Mouse (Mus musculus): Measurements from ENCODE around the gene Fam107b. TPM values are rescaled to one million over a fixed set of nuclear protein-coding genes. Genes with fewer than 3 reads are reported as not detected.
"Not testable (repeated sequence)": the region's sequence is repeated elsewhere in the genome, so short reads cannot be mapped to it uniquely, and the experiment has no call there.

Gene Fam107b
- polyA plus RNA-seq, 1 experiment, result 8.2 TPM

DNA sequence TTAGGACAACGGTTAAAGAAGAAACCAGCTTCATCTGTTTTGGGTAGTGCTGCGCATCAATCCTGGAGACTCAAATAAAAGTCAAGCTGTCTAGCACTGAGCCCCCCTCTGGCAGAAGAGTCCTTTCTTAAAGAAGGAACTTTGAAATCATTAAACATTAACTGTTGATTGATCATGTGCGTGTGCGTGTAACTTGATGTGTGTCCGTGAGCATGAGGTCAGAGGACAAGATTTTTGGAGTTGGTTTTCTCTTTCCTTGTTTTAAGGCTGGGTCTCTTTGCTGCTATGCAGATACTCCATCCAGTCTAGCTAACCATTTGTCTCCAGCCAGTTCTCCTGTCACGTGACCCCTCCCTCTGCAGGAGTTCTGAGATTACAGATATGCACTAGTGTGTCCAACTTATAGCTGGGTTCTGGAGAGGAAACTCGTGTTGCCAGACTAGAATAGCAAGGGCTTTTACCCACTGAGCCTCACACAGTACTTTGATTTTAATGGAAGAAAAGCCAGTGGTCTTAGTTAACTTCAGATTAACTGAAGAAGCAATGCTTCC lies 132.4 kb downstream of the Fam107b start:
- Histone ChIP-seq H3K27me3 (ENCODE audit: control insufficient read depth, insufficient read depth, low read length) (no peaks in the 10 kb centered on the region), H3K4me1 (ENCODE audit: control insufficient read depth, insufficient read depth, insufficient read length, low read length) (peaks cover 19% of the 10 kb centered on the region; the same call in 1 of the 2 replicates), H3K4me3 (ENCODE audit: low read depth, low read length) (no peak overlapping the region), H3K36me3 (ENCODE audit: control insufficient read depth, insufficient read depth, low read length) (no peaks in the 10 kb centered on the region), H3K27ac (ENCODE audit: insufficient read depth, low read depth, low read length) (no peak overlapping the region)
- 55% methylated on average over 7 of the region's 7 CpGs for WGBS
- TF ChIP-seq POLR2A (IDR thresholded peaks at IDR 0.05; ENCODE audit: low read depth, low read length) (no peak), CTCF (IDR thresholded peaks at IDR 0.05; ENCODE audit: extremely low read depth, insufficient read length, insufficient replicate concordance, low read depth, low read length) (no peak)

DNA sequence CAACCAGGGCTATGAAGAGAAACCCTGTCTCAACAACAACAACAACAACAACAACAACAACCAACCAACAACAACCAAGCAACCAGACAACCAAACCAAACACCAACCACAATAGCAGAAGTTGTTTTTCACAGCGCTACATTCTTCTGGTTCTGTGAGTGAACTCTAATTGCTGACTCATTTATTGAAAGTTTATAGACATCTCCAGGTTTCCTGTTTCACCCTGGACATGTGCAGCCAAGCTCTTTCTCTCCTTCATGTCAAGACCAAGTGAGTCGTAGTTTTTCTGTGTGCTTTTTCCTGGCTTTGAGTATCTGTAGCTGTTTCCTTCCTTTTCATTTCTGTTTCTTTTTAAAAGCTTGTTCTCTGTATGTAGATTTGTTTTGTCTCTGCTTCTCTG lies 133.5 kb downstream of the Fam107b start:
- Histone ChIP-seq H3K36me3 (ENCODE audit: control insufficient read depth, insufficient read depth, low read length) (no peaks in the 10 kb centered on the region), H3K4me1 (ENCODE audit: control insufficient read depth, insufficient read depth, insufficient read length, low read length) (peaks cover 19% of the 10 kb centered on the region; the same call in 1 of the 2 replicates), H3K27ac (ENCODE audit: insufficient read depth, low read depth, low read length) (no peak overlapping the region), H3K27me3 (ENCODE audit: control insufficient read depth, insufficient read depth, low read length) (no peaks in the 10 kb centered on the region), H3K4me3 (ENCODE audit: low read depth, low read length) (no peak overlapping the region)
- TF ChIP-seq CTCF (IDR thresholded peaks at IDR 0.05; ENCODE audit: extremely low read depth, insufficient read length, insufficient replicate concordance, low read depth, low read length), result no peak
- no peak for TF ChIP-seq POLR2A (IDR thresholded peaks at IDR 0.05; ENCODE audit: low read depth, low read length)
- WGBS, result 37% methylated on average over 2 of the region's 2 CpGs

DNA sequence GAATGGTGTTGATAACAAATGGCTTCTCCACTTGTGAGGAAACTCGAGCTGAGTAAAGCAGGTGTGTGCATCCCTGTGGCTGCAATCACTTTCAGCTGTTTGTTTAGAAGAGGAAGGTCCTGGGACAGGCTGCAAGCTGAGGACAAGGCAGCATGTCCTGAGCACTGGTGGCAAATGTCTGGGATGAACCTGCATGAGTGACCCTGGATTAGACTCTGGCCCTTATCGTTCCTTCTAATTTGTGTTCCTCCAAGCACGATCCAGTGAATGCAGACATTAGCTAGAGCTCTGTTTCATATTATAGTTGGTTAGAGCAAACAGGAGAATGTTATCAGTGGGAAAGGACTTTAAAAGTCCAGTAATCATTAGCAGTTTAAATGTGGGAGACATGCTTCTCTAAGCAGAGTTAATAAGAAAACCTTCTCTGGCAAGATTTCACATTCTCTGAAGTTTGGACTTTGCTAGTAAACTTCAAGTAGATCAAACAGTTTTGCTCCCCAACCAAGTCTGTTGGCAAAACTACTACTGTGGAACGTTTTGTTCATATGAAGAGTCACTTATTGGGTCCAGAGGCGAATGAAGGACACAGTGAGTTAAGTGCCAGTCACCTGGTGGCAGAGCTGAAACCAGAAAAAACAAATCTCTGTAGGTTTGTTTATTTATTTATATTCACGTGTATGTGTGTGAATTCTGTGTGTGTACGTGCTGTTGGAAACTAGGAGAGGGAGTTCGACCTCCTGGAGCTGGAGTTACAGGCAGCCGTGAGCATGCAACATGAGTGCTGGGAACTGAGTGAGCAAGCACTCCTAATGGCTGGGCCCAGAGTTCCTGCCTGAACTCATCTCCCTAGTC lies 134.2 kb downstream of the Fam107b start:
- H3K4me1 ChIP-seq (ENCODE audit: control insufficient read depth, insufficient read depth, insufficient read length, low read length), result peaks cover 19% of the 10 kb centered on the region; the same call in 1 of the 2 replicates
- no peaks in the 10 kb centered on the region for H3K27me3 ChIP-seq (ENCODE audit: control insufficient read depth, insufficient read depth, low read length)
- TF ChIP-seq CTCF (IDR thresholded peaks at IDR 0.05; ENCODE audit: extremely low read depth, insufficient read length, insufficient replicate concordance, low read depth, low read length), result no peak
- TF ChIP-seq POLR2A (IDR thresholded peaks at IDR 0.05; ENCODE audit: low read depth, low read length), result no peak
- 0 out of 2 replicates have a peak overlapping the region, but pooled peaks have one; percentile 7 for H3K27ac ChIP-seq (ENCODE audit: insufficient read depth, low read depth, low read length)
- H3K4me3 ChIP-seq (ENCODE audit: low read depth, low read length), result no peak overlapping the region
- 26% methylated on average over 9 of the region's 9 CpGs for WGBS
- no peaks in the 10 kb centered on the region for H3K36me3 ChIP-seq (ENCODE audit: control insufficient read depth, insufficient read depth, low read length)

DNA sequence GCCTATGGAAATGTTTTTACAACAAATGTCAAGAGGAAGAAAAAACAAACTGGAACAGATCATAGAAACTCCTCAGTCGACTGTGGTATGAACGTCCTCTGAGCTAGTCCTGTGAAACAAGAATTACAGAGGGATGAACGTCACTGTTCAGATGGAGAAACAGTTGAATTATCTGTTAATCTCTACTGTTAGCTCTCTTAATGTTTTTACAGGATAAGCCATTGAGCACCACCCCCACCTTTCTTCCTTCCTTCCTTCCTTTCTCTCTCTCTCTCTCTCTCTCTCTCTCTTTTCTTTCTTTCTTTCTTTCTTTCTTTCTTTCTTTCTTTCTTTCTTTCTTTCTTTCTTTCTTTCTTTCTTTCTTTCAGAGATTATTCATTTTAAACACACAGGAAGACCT lies 135.0 kb downstream of the Fam107b start:
- peaks cover 19% of the 10 kb centered on the region; the same call in 1 of the 2 replicates for H3K4me1 ChIP-seq (ENCODE audit: control insufficient read depth, insufficient read depth, insufficient read length, low read length)
- not testable (repeated sequence) for H3K4me3 ChIP-seq (ENCODE audit: low read depth, low read length); H3K27me3 ChIP-seq (ENCODE audit: control insufficient read depth, insufficient read depth, low read length); H3K27ac ChIP-seq (ENCODE audit: insufficient read depth, low read depth, low read length); H3K36me3 ChIP-seq (ENCODE audit: control insufficient read depth, insufficient read depth, low read length)
- WGBS, result 35% methylated on average over 3 of the region's 3 CpGs

DNA sequence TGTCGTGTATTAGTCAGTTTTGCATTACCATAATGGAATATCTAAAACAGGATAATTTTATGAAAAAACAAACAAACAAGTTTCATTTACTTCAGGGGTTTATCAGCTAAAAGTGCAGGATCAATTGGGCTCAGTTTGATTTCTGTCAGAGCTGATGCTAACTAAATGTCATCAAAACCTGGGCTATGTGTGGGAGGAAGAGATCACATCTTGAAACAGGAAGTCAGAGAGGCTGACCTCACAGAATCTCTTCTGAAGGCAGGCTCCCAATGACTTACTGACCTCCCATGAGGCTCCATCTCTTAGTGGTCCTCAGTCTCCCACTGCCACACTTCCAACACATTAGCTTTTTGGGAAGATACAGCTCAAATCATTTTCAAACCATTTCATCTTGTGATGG lies 136.9 kb downstream of the Fam107b start:
- no peak overlapping the region for H3K27ac ChIP-seq (ENCODE audit: insufficient read depth, low read depth, low read length)
- no peaks in the 10 kb centered on the region for H3K36me3 ChIP-seq (ENCODE audit: control insufficient read depth, insufficient read depth, low read length)
- H3K27me3 ChIP-seq (ENCODE audit: control insufficient read depth, insufficient read depth, low read length), result no peaks in the 10 kb centered on the region
- no peak overlapping the region for H3K4me3 ChIP-seq (ENCODE audit: low read depth, low read length)
- 87% methylated on average over 1 of the region's 1 CpGs for WGBS
- H3K4me1 ChIP-seq (ENCODE audit: control insufficient read depth, insufficient read depth, insufficient read length, low read length), result peaks cover 17% of the 10 kb centered on the region; the same call in 1 of the 2 replicates
- no peak for TF ChIP-seq CTCF (IDR thresholded peaks at IDR 0.05; ENCODE audit: extremely low read depth, insufficient read length, insufficient replicate concordance, low read depth, low read length)
- no peak for TF ChIP-seq POLR2A (IDR thresholded peaks at IDR 0.05; ENCODE audit: low read depth, low read length)

DNA sequence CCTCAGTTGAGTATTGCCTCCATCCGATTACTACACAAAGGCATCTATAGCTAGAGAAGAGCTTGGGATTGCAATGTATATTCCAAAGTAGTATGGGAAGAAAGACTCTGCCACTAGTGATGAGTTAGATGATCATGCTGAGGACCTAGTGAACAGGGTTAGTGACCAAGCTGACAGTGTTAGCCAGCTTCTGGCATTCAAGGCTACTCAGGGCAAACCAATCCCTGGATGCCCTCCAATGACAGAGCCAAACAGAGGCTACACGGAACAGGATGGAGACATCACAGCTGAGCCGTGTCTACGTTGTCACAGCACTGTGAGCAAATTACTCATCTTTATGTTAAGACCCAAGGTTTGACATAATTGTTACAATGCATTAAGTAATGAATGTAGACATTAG lies 138.3 kb downstream of the Fam107b start:
- Histone ChIP-seq H3K4me1 (ENCODE audit: control insufficient read depth, insufficient read depth, insufficient read length, low read length) (peaks cover 6% of the 10 kb centered on the region; the same call in 1 of the 2 replicates), H3K4me3 (ENCODE audit: low read depth, low read length) (no peak overlapping the region), H3K36me3 (ENCODE audit: control insufficient read depth, insufficient read depth, low read length) (no peaks in the 10 kb centered on the region), H3K27me3 (ENCODE audit: control insufficient read depth, insufficient read depth, low read length) (no peaks in the 10 kb centered on the region), H3K27ac (ENCODE audit: insufficient read depth, low read depth, low read length) (no peak overlapping the region)
- TF ChIP-seq CTCF (IDR thresholded peaks at IDR 0.05; ENCODE audit: extremely low read depth, insufficient read length, insufficient replicate concordance, low read depth, low read length), result no peak
- TF ChIP-seq POLR2A (IDR thresholded peaks at IDR 0.05; ENCODE audit: low read depth, low read length), result no peak
- 98% methylated on average over 4 of the region's 4 CpGs for WGBS

DNA sequence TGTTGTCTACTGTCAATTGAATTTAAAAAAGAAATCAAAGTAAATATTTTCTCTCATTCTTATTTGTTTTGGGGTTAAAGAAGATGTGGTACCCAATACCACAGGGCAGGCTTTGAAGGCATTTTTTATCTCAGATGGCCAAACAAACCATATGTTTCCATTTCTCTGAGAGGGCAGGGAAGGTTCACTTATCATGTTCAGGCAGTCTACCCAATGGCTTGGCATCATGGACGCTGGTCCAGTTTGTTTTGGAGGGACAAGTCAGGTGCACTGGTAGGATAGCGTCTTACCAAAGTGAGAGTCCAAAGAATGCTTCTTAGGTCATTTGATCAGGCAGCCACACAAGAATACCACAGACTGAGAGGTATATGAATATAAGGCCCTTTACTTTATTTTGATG lies 139.6 kb downstream of the Fam107b start:
- no peak overlapping the region for H3K4me3 ChIP-seq (ENCODE audit: low read depth, low read length)
- peaks cover 3% of the 10 kb centered on the region for H3K4me1 ChIP-seq (ENCODE audit: control insufficient read depth, insufficient read depth, insufficient read length, low read length)
- no peak overlapping the region for H3K27ac ChIP-seq (ENCODE audit: insufficient read depth, low read depth, low read length)
- no peaks in the 10 kb centered on the region for H3K36me3 ChIP-seq (ENCODE audit: control insufficient read depth, insufficient read depth, low read length)
- H3K27me3 ChIP-seq (ENCODE audit: control insufficient read depth, insufficient read depth, low read length), result no peaks in the 10 kb centered on the region
- WGBS, result 96% methylated on average over 2 of the region's 2 CpGs
- TF ChIP-seq POLR2A (IDR thresholded peaks at IDR 0.05; ENCODE audit: low read depth, low read length) (no peak), CTCF (IDR thresholded peaks at IDR 0.05; ENCODE audit: extremely low read depth, insufficient read length, insufficient replicate concordance, low read depth, low read length) (no peak)

Data from small intestine, adult 2 months (tissue).